Mouse (Mus musculus): ENCODE results near the gene Nxn.

GRCm38 (mm10) chr11:76337236-76337635 is 61.7 kb downstream of the Nxn start:
- TF ChIP-seq CTCF (IDR thresholded peaks at IDR 0.05; ENCODE audit: low read depth) (no peak), EP300 (IDR thresholded peaks at IDR 0.05; ENCODE audit: low read depth) (no peak)

Measured in heart, postnatal 0 days (tissue).